Mouse (Mus musculus) retina, adult 2 months (tissue): ENCODE data around the gene Rbms3.

Experiments used
- DNase-seq: peaks from one replicate; pipeline ENCODE4 v3.0.0-alpha.2; 2012; ENCODE audit warnings: low read depth, low spot score

The Rbms3 gene

GRCm38 (mm10) chr9:117048641-117049040 is 581.1 kb downstream of the Rbms3 start:
- no peak for DNase-seq

DNA sequence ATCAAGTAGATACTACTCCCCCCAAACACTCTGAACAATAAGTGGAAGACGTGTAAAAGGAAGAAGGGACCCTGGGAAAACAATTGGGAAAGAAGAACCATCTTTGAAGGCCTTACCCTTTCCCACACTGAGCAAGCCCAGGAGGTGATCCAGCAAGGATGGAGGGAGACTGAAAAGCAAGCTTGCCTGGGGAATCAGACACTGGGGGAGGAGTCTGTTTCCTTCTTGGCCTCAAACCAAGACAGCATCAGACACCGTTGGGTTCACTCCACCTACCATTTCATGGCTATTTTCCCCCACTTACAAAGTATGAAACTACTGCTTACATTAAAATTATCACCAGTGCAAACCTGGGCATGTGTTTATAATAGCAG is 587.7 kb downstream of the Rbms3 start:
- DNase-seq, result no peak

- no peak for DNase-seq
These were observed 588.3 kb downstream of the Rbms3 start for GRCm38 (mm10) chr9:117041291-117041992.

DNA sequence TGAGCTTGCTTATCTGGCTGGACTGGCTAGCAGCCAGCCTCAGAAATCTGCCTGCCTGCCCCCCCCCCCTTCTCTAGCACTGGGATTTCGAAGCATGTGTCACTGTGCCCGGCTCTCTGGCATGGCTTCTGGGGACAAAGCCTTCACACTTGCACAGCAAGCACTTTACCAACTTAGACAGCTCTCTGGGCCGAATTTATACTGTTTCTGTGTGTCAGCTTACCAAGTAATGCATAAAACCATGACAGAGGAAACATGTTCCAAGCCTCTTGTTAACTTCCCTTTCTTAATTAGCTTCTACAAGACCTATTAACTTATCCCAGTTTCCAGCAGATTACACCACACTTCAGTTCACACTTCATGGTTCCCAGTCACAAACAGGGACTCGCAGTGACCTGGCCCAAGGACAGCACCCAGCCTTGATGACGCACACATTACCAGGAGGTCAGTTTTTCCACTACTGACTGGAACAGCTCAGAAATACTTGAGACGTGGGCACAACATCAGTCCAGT is 589.7 kb downstream of the Rbms3 start:
- no peak for DNase-seq

DNA sequence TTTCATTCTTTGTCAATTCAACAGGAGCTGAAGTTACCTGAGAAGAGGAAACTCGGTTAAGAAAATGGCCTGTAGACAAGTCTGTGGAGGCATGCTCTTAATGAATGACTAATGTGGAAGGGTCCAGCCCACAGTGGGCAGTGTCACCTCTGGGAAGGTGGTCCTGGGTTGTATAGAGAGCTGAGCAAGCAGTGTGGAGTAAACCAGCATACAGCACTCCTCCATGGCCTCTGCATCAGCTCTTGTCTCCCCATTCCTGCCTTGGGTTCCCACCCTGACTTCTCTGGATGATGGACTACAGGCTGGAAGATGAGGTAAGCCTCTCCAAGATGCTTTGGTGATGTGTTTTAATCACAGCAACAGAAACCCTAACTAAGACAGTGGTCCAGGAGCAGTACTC is 597.0 kb downstream of the Rbms3 start:
- no peak for DNase-seq

GRCm38 (mm10) chr9:117031237-117031636 is 598.5 kb downstream of the Rbms3 start:
- DNase-seq, result no peak

DNA sequence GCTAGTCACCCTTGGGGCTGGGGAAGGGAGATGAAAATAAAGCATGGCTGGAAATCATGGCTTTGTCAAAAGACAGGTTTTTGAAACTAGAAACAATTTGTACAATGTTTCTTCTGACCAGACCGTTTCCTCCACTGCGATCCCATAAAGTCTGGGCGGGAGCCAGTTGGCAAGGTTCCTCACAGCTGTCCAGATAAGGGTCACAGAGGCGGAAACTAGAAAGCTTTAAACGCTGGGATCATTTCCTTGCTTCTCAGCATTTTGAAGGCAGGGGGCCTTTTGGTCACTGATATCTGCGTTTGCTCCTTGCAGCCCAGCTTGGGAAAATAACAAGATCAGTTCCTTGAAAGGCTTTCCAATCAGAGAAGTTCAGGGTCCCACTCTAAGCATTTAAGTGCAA is 598.9 kb downstream of the Rbms3 start:
- no peak for DNase-seq

DNA sequence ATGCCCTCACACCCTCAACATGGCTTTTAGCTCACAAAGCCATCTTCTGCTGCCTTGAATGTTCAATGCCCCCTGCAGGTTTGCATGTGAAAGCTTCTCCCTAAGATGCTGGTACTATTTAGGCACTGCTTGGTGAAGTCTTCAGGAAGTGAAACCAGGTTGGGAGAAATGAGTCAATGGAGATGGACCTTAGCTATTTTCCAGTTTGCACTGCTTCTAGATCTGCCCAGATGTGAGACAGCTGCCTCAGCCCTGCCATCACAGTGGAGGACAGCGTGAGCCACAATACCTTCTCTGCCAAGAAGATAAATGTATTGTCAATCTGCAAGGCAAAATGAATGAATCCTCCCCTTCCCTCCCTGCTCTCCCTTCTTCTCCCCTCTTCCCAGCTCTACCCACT is 599.8 kb downstream of the Rbms3 start:
- no peak for DNase-seq

DNA sequence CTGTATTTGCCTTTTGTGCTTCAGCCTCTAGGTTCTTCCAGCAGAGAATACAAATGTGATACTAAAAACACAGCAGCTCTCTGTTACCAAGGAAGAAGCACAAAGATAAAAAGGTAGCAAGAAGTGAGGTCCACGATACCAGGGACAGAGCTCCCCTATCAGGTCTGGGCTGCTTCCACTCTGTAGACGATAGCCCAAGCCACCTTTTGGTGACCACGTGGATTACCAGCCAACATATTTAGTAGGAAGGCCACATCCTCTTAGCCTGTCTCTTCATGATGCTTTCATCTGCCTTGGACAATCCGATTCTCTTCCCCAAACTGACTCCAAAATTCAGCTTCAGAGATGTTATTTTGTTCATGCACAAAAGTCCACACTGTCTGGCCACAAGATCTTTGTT is 601.1 kb downstream of the Rbms3 start:
- DNase-seq, result no peak

GRCm38 (mm10) chr9:117022086-117022485 is 607.6 kb downstream of the Rbms3 start:
- DNase-seq, result no peak

GRCm38 (mm10) chr9:117021506-117021905 is 608.2 kb downstream of the Rbms3 start:
- DNase-seq, result no peak

DNA sequence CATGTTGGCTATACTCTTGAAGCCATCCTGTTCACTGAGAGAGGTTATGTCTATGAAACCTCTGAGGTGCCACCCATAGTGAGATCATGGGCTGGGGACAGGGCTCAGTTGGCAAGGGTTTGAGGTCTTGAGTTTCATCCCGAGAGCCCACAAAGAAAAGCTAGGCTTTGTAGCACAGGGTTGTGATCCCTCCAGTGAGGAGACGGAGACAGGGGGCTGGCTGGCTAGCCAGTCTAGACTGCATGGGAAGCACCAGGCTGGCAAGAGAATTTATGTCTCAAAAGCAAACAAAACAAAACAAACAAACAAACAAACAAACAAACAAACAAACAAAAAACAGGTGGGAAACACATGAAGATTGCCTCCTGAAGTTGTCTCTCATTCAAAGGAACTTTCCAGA is 609.5 kb downstream of the Rbms3 start:
- no peak for DNase-seq

DNA sequence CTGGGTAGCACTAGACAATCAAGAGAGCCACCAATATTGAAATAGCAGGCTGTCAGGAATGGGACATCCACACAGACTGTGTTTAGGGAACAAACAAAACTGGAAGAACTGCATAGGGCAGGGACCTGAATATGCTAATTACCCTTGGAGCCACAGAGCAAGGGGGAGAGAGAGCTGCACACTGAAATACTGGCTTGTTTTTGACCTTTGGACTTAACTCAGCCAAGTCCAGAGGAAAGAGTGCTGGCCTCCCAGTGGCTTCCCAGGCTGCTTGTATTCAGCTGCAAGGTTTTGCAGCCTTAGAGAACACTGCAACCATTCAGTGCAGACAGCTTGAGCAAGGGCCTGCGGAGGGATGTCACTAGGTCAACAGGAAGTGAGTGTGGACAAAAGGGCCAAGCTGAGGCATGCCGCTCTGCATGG is 611.0 kb downstream of the Rbms3 start:
- DNase-seq, result no peak

DNA sequence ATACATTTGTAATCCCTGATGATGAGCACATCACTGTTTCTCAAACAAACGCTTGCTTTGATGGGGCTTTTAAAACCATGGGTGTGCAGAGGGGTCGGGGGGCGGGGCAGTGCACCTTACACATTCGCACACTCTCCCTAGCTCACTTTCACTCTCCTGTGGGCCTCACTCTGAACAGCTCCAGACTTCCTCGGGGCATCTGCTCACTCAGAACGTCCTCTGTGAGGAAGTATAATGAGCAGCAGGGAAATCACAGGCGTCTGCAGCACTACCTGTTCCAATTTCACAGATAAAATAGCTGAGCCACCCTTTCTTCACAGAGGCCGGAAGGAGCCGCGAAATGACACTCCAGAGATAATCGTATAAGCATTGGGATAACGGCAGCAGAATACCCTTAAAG is 611.4 kb downstream of the Rbms3 start:
- DNase-seq, result no peak

GRCm38 (mm10) chr9:117016605-117017319 is 613.0 kb downstream of the Rbms3 start:
- DNase-seq, result no peak

DNA sequence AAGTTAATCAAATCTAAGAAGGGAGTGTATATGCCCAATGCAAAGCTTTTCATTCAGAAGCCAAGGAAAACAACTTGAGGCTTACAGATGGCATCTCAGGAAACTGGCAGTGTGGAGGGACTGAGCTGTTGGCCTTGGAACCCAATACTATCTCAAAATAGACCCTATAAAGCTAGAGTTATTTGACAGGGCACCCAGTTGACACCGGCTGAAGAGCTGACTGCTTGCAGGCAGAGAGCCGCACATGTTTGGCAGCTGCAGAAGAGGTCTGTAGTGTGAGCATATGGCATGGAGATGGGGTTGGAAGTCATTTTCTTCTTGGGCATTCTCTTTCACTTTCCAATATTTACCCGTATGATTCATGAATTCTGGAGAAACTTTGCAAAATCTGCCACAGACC is 616.3 kb downstream of the Rbms3 start:
- DNase-seq, result no peak

DNA sequence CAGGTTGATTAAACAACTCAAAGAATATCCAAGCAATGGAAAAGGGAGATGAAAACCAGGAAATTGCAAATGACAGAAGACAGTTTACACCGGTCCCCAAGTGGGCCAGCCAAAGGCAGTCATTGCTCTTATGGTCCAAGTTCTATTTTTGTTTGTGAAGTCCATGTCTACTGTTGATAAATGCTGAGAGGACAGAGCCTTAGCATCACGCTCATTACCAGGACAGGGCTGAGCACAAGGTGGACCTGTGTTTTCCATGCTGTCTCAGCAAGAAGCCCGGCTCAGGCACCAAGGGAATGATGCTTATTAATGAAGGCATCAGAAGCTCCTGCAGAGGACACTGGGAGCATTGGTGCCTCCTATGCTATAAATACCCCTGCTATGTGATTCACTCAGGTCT is 618.9 kb downstream of the Rbms3 start:
- no peak for DNase-seq

DNA sequence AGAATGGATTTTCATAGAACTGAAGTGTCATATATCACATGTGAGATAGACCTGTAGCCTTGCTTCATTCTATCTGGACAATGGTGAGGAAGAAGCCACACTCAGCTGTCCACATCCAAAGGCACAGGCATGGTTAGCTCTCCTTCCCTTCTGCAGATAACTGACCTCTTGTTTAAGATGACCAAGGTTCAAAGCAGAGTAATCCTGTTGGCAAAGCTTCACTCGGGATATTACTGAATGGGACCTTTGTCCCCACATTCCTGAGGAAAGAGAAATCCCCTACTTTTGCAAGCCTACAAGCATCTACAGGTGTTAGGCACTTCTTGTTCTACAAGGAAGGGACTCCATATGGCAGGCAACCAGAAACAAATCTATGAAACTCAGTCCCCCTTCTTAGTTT is 621.5 kb downstream of the Rbms3 start:
- DNase-seq, result no peak

DNA sequence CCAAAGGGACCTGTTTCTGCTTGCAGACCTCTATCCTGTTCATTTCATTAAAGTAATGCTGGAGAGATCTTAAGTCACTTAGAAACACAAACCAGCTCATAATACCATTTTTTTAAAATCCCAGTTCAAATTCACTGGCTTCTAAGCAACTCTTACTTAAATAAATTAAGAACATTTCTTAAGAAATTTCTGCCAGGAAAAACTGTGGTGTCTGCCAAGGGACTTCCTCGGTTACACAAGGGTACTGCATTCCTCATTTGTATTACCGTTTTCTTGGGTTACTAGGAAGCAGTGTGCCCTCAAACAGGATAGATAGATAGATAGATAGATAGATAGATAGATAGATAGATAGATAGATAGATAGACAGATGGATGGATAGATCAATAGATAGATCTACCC is 627.6 kb downstream of the Rbms3 start:
- no peak for DNase-seq

GRCm38 (mm10) chr9:116999186-116999585 is 630.5 kb downstream of the Rbms3 start:
- no peak for DNase-seq

GRCm38 (mm10) chr9:116990321-116990720 is 639.4 kb downstream of the Rbms3 start:
- no peak for DNase-seq

DNA sequence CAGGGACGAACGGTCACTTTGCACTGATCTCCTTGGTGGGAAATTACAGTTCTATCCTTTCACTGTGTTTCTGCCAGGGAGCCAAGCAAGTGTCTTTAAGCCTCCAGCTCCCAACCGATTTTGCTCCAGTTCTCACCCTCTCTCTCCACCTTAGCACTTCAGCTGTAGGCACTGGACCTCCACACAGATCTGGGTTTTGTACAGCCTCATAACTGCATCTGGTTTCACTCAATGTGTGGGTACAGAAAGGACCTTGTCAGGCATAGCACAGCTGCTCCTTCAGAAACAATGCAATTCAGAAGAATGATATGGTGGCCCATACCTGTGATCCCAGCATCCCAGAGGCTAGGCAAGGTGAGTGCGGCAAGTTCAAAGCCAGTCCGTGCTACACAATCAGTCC is 648.9 kb downstream of the Rbms3 start:
- DNase-seq, result no peak

- DNase-seq, result no peak
These were observed 652.3 kb downstream of the Rbms3 start for GRCm38 (mm10) chr9:116977428-116977827.
